In the genomic region with DNA sequence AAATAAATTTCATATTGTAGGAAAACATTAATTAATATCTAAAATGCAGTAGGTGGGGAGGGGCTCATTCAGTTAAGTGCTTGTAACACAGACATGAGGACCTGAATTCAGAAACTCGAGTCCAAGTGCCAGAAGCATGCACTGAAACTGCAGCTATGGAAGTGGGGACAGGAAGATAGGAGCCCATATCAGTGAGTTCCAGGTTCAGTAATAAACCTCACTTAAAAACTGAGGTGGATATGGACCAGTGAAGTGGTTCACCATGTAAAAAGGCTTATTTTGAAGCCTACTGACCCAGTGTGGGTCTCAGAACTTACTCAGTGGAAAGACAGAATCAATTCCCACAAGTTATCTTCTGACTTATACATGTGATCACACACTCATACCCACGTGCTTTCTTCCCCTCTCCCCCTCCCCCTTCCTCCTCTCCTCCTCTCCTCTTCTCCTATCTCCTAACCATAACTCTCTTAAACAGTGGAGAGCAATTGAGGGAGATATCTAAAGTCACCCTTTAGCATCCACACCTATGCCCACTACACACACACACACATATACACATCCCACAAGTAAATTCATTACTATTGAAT, we compare ENCODE assay signal across 32 mouse cellular contexts. TPM values are rescaled to one million over a fixed set of nuclear protein-coding genes. Genes with fewer than 3 reads are reported as not detected.
"Had no signal": no experiment of that assay in that cellular context is flagged by ENCODE, and none has a peak within 500 bp of the region (broad histone marks: within the 10 kb centered on the region; RNA-seq: fewer than 3 reads in every experiment).

No protein-coding gene starts in this region.

- H3K27ac ChIP-seq: gastrocnemius, adult 2 months; heart, embryonic 10.5 days; hindbrain, embryonic 10.5 days; hindbrain, embryonic 12.5 days; hindbrain, embryonic 14.5 days; hindbrain, postnatal 0 days; kidney, embryonic 15.5 days; kidney, postnatal 0 days; layer of hippocampus, adult 2 months; left cerebral cortex, adult 2 months; limb, embryonic 10.5 days; limb, embryonic 12.5 days had no signal

- H3K9me3 ChIP-seq: heart, embryonic 10.5 days; heart, embryonic 12.5 days; hindbrain, embryonic 10.5 days; hindbrain, embryonic 12.5 days; kidney, embryonic 15.5 days; limb, embryonic 10.5 days; limb, embryonic 12.5 days had no signal

- DNase-seq: forebrain, postnatal 0 days; gastrocnemius, adult 2 months; gastrocnemius, postnatal 10 days; gastrocnemius, postnatal 25 days; heart, adult 18-20 months; heart, postnatal 10 days; heart, postnatal 4 days; kidney, adult 11 months; kidney, adult 2 months; kidney, adult 9 months; kidney, postnatal 14 days; kidney, postnatal 4 days had no signal

- H3K9ac ChIP-seq: forebrain, postnatal 0 days; heart, embryonic 12.5 days; hindbrain, embryonic 12.5 days; hindbrain, embryonic 14.5 days; kidney, embryonic 15.5 days; limb, embryonic 12.5 days had no signal

- H3K27me3 ChIP-seq: heart, embryonic 12.5 days; hindbrain, embryonic 12.5 days; kidney, embryonic 15.5 days; limb, embryonic 12.5 days had no signal

- H3K4me1 ChIP-seq: heart, embryonic 10.5 days; heart, embryonic 12.5 days; hindbrain, embryonic 10.5 days; hindbrain, embryonic 12.5 days; kidney, embryonic 15.5 days; limb, embryonic 10.5 days; limb, embryonic 12.5 days had no signal

- H3K4me3 ChIP-seq: gastrocnemius, adult 2 months; heart, embryonic 10.5 days; heart, embryonic 12.5 days; hindbrain, embryonic 10.5 days; hindbrain, embryonic 12.5 days; kidney, embryonic 15.5 days; layer of hippocampus, adult 2 months; left cerebral cortex, adult 2 months; limb, embryonic 10.5 days; limb, embryonic 12.5 days had no signal

- ATAC-seq: forebrain, postnatal 0 days; hindbrain, postnatal 0 days; intestine, embryonic 16.5 days had no signal

- H3K4me2 ChIP-seq: heart, embryonic 12.5 days; hindbrain, embryonic 12.5 days; hindbrain, embryonic 14.5 days; kidney, embryonic 15.5 days; limb, embryonic 12.5 days had no signal

- H3K36me3 ChIP-seq: heart, embryonic 10.5 days; heart, embryonic 12.5 days; hindbrain, embryonic 12.5 days; kidney, embryonic 15.5 days; limb, embryonic 10.5 days; limb, embryonic 12.5 days had no signal

RNA-seq across cellular contexts. Expression of a gene that starts 31.5 kb away (rescaled TPM):
- total RNA-seq: forebrain, postnatal 0 days; gastrocnemius, postnatal 10 days; gastrocnemius, postnatal 25 days; granulocyte monocyte progenitor cell, adult 5-6 weeks; heart, adult 18-20 months; heart, adult 8-10 months; heart, postnatal 25 days; hindbrain, postnatal 0 days had no signal
- polyA plus RNA-seq: forebrain, postnatal 0 days; heart, embryonic 12.5 days; heart, embryonic 14.5 days; heart, embryonic 16.5 days; hindbrain, postnatal 0 days; intestine, embryonic 14.5 days; intestine, embryonic 16.5 days; kidney, embryonic 15.5 days; kidney, postnatal 0 days; limb, embryonic 10.5 days; limb, embryonic 12.5 days; limb, embryonic 14.5 days had no signal
